Mouse (Mus musculus): Measurements from ENCODE around the gene Tmem160.

Tmem160 gene

GRCm38 (mm10) chr7:16451656-16452055, 923 bp upstream of the Tmem160 start:
- no peak for DNase-seq

GRCm38 (mm10) chr7:16453118-16453711, 636 bp downstream of the Tmem160 start:
- peak; percentile 33 for DNase-seq

DNA sequence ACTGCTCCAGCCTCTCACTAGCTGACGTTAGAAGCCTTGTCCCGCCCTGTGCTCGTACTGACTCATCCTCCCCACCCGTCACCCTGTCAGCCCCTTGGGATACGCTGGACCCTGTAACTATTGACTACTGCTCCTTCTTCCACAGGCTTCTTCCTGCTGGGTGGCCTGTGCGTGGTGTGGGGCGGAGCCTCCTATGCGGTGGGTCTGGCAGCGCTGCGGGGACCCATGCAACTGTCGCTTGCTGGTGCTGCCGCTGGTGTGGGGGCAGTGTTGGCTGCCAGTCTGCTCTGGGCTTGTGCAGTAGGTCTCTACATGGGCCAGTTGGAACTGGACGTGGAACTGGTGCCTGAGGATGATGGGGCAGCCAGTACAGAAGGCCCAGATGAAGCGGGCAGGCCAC, 2.4 kb downstream of the Tmem160 start:
- no peak for DNase-seq

DNA sequence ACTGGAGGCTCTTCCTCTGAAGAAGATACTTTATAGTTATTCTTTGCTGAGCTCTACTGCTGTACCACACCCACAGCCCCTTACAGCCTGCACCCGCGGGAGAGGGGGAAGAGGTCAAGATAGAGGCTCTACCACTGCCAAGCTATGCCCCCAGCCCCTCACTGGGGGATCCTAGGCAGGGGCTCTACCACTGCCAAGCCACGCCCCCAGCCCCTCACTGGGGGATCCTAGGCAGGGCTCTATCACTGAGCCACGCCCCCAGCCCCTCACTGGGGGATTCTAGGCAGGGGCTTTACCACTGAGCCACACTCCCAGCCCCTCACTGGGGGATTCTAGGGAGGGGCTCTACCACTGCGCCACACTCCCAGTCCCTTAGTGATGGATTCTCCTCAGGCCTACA, 3.7 kb downstream of the Tmem160 start:
- DNase-seq: no peak

GRCm38 (mm10) chr7:16460566-16460965, 8.0 kb downstream of the Tmem160 start:
- no peak for DNase-seq

- no peak for DNase-seq
These were observed 8.6 kb downstream of the Tmem160 start for GRCm38 (mm10) chr7:16461151-16461550.

DNA sequence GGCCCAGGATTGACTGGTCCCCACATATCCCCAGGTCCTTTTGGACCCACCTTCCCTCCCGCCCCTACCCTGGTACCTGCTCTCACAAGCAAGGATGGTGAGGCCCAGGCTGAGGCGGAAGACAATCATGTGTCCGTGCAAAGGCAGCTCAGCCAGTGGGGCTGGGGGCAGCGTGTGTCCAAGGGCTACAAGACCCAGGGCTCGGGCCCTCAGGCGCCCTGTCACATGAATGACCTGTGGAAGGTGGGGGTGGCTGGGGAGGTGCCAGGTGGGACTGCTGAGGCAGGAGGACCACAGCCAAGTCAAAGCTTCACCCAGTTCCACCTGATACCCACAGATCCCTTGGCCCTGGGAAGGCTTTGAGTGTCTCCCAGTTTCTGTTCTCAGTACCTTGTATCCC, 9.1 kb downstream of the Tmem160 start:
- no peak for DNase-seq

DNA sequence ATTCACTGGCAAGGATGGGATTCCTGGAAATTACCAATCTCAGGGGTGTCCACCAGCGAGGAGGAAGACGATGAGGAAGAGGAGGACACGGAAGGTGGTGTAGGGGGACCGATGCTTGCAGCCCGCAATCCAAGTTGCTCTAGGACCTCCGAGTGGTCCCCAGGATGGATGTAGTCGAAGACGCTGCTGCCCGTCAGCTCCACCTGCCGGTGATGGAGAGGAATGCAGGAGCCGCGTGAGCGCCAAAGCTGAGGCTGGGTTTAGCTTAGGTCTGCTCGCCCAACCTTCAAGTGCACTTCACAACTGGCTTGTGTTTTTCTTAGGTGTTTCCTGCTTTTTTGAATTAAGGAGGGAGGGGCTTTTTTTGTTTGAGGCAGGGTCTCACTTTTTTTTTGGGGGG, 10.6 kb downstream of the Tmem160 start:
- DNase-seq: peak; percentile 90

- DNase-seq: peak; percentile 83
These were observed 12.6 kb downstream of the Tmem160 start for GRCm38 (mm10) chr7:16465160-16465559.

DNA sequence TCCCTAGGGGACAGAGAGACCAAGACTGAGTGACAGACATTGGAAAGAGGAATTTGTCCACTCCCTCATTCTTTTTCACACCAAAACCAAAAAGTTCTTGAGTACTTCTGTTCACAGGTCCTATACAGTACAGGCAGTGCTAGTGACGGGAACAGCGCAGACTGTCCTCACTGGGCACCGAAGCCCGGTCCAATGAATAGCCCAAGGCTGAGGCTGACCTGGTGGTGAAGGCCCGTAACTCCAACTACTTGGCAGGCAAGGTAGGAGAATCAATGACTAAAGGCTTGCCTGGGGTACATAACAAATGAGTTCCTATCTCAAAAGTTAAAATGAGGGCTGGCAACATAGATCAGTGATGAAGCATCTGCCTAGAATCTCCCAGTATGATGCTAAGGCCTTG, 13.0 kb downstream of the Tmem160 start:
- no peak for DNase-seq

GRCm38 (mm10) chr7:16466565-16466964, 14.0 kb downstream of the Tmem160 start:
- DNase-seq: no peak

- no peak for DNase-seq
These were observed 15.5 kb downstream of the Tmem160 start for GRCm38 (mm10) chr7:16468115-16468514.

DNA sequence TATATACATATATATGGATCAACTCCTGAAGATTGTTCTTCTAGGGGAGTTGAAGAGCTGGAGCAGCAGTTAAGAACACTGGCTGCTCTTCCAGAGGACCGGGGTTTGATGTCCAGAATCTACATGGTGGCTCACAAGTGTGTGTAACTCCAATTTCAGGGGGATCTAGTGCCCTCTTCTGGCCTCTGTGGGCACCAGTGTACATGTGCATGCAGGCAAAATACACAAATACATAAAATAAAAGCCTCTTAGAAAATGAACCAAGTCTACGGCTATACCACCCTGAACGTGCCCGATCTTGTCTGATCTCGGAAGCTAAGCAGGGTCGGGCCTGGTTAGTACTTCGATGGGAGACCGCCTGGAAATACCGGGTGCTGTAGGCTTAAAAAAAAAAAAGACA, 19.0 kb downstream of the Tmem160 start:
- peak; percentile 29 for DNase-seq

GRCm38 (mm10) chr7:16472116-16472709, 19.6 kb downstream of the Tmem160 start:
- no peak for DNase-seq

GRCm38 (mm10) chr7:16473847-16474246, 21.3 kb downstream of the Tmem160 start:
- no peak for DNase-seq

DNA sequence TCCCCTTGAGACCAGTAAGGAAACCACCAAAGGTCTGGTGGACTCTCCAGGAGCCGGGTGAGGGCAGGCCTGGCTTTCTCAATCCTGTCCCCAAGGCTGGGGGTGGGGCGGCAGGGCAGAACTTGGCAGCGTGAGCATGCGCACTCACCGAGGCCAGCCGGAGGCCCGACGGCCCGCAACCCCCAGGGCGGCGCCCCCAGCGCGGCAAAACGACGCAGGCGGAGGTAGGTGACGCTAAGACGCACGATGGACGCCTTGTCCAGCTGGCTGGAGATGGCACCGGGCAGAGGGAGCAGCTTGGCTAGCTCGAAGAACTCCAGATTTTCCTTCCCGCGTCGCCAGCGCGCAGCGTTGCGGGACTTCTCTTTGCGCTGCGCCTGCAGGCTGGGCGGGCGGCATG, 21.9 kb downstream of the Tmem160 start:
- DNase-seq: peak; percentile 34

DNA sequence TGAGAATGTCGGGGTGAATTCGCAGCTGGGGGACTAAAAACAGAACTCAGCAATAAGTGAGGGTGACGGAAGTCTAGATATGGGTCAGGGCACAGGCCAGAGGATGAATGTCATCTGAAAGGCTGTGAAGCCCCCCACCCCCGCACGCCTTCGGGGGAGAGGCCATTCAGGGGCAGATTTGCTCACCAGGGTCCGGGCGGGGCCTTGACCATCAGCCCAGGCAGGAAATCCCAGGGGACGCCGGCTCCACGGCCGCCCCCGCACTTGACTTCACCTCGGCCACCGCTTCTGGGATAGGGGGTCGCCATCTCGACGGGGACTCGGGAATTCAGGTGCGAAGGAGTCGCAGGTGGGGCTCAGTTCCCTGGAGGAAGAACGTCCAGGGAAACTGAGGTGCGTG, 22.7 kb downstream of the Tmem160 start:
- no peak for DNase-seq

DNA sequence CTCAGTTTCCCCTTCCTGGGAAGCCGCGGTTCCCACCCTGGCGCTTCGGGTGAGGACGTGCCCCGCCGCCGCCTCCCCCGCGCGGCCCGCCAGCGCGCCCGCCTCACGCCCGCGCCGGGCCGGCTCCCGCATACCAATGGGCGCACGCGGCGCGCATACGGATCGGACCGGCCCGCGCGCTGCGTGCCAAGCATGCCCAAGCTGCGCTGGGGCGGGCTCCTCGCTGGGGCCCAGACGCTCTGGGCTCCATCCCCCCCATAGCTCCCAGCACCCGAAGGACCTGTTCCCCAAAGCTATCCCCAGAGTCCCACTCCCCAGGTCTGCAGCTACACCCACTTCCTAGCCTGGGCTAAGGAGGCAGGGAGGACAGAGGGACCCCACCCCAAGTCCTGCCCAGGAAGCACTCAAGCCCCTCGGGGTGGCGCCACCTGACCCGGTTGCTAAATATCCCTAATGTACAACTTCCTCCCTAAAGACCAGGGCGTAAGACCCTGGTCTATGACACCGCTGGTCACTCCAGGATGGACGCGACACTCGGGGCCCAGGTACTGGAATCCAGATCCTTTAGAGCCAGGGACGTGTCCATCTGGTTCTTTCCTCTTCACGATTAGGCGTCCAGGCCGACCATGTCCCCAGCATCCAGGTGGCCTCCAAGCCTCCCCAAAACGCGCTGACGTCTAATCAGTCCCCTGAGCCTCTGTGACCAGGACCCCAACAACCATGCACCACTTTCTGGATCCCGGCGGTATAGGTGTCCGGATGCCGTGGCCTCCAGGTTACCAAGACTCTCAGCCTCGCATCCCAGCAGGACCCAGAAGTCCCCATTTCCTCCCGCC, 23.4 kb downstream of the Tmem160 start:
- DNase-seq: no peak

- no peak for DNase-seq
These were observed 24.0 kb downstream of the Tmem160 start for GRCm38 (mm10) chr7:16476600-16476989.

DNA sequence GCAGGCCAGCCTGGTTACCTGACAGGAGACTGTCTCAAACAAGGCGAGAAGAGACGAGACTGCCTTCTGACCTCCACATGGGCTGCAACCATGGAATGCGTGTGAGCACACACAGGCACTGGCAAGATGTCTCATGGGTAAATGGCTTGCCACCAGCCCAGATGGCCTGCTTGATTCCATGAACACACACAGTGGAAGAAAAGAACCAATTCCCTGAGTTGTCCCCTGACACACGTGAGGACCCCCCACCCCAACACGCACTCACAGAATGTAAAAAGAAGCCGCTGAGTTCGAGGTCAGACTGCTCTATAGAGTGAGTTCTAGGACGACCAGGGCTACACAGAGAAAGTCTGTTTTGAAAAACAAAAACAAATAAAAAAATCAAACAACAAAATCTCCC, 25.0 kb downstream of the Tmem160 start, which contains the start of gene Npas1:
Gene Npas1 (minus strand): TSS at position 101 of the 400 bp plus-strand sequence.
- DNase-seq: no peak

DNA sequence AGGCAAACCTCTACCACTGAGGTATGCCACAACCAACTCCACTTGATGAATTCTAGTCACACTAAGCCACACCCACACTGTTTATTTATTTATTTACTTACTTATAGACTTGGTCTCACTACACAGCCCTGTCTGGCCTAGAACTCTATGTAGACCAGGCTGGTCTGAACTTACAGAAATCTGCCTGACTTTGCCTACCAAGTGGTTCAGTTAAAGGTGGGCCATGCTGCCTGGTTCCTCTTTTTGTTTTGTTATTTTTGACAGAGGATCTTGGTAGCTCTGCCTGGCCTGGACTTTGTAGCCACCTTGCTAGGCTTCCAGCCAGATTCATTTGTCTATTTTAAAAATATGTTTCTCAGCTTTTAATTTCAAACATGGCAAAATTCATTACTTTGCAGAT, 36.2 kb downstream of the Tmem160 start:
- no peak for DNase-seq

DNA sequence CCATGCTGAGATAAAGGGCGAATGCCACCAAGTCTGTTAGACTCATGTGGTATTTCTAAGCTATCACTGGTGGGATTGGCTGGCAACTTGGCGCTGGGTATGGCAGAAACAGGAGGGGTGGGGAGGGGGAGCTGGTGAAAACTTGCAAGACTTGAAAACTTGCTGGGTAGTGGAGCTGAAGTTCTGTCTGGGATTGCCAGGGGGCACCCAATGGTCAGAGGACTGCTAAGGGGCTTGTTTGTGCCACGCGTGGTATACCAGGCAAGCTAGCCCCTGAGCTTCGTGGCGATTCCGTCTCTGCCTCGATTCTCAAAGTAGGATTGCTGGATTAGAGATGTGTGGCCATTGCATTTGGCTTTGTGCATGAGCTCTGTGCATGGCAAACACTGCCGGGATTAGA, 37.4 kb downstream of the Tmem160 start:
- DNase-seq: peak; percentile 42

- peak; percentile 72 for DNase-seq
These were observed 39.2 kb downstream of the Tmem160 start for GRCm38 (mm10) chr7:16491759-16492158.

- no peak for DNase-seq
These were observed 39.6 kb downstream of the Tmem160 start for GRCm38 (mm10) chr7:16492211-16492610.
